Mouse (Mus musculus): ENCODE measurements around the gene Vps33b.

- no peak; the same call in 1 of the 2 replicates for TF ChIP-seq CTCF (IDR thresholded peaks at IDR 0.05; ENCODE audit: low read depth)
- TF ChIP-seq EP300 (IDR thresholded peaks at IDR 0.05; ENCODE audit: low read depth) = 0 out of 2 replicates have a peak, but pooled peaks have one; percentile 3
Measured at GRCm38 (mm10) chr7:80324043-80324815, 54.8 kb downstream of the Vps33b start, which contains the start of gene Rccd1.

Measured in liver, embryonic 14.5 days (tissue).